Mouse (Mus musculus) bone marrow macrophage, adult 2 months (primary cell): ENCODE results near the gene Mrnip. TPM values are rescaled to one million over a fixed set of nuclear protein-coding genes. Genes with fewer than 3 reads are reported as not detected.

Experiments used
- H3K27ac ChIP-seq: 2 replicates; pipeline ENCODE4 v1.5.1; 2012; ENCODE audit warnings: low read depth, low read length; ENCODE audit not compliant: insufficient read depth
- H3K4me1 ChIP-seq: 2 replicates; pipeline ENCODE4 v1.6.1; 2012; ENCODE audit warnings: low read length; ENCODE audit not compliant: control insufficient read depth, insufficient read depth
- H3K4me3 ChIP-seq: 2 replicates; pipeline ENCODE4 v1.5.1; 2012; ENCODE audit warnings: mild to moderate bottlenecking, low read length, moderate library complexity; ENCODE audit not compliant: insufficient read depth
- CTCF ChIP-seq: IDR thresholded peaks from 2 replicates; pipeline ENCODE4 v1.5.1; 2012; ENCODE audit warnings: low read depth, mild to moderate bottlenecking, low read length, moderate library complexity
- POLR2A ChIP-seq: IDR thresholded peaks from 2 replicates; pipeline ENCODE4 v1.6.1; 2012; ENCODE audit warnings: mild to moderate bottlenecking, low read depth, low read length, borderline replicate concordance
- polyA plus RNA-seq: library from polyadenylated mRNA; stranded (reverse); fragments of >200 nt; gene quantifications from 2 replicates; pipeline ENCODE4 v1.2.4, GENCODE M21; 2012; ENCODE audit not compliant: missing spikeins, insufficient read depth, insufficient read length

The Mrnip gene
- polyA plus RNA-seq, 1 experiment, result 3.6 TPM

GRCm38 (mm10) chr11:50146121-50146520, 28.1 kb upstream of the Mrnip start:
- peaks cover 10% of the 10 kb centered on the region for H3K4me1 ChIP-seq
- H3K4me3 ChIP-seq, result no peak overlapping the region
- TF ChIP-seq POLR2A, result no peak
- no peak for TF ChIP-seq CTCF
- H3K27ac ChIP-seq, result no peak overlapping the region

- TF ChIP-seq POLR2A, result no peak
- TF ChIP-seq CTCF, result no peak
These were observed 26.8 kb upstream of the Mrnip start for GRCm38 (mm10) chr11:50147267-50147957.

GRCm38 (mm10) chr11:50147958-50148476, 26.2 kb upstream of the Mrnip start:
- no peak for TF ChIP-seq POLR2A
- no peak for TF ChIP-seq CTCF
- Histone ChIP-seq H3K4me3 (no peak overlapping the region), H3K4me1 (peaks cover 10% of the 10 kb centered on the region), H3K27ac (no peak overlapping the region)

More at GRCm38 (mm10) chr11:50147267-50147957, 26.8 kb upstream of the Mrnip start:
- H3K4me1 ChIP-seq, result peaks cover 10% of the 10 kb centered on the region
- H3K27ac ChIP-seq, result no peak overlapping the region
- no peak overlapping the region for H3K4me3 ChIP-seq

- H3K4me1 ChIP-seq, result peaks cover 18% of the 10 kb centered on the region
- H3K4me3 ChIP-seq, result no peak overlapping the region
- peak overlapping the region; percentile 52 for H3K27ac ChIP-seq
- TF ChIP-seq POLR2A (no peak), CTCF (no peak)
These were observed 25.0 kb upstream of the Mrnip start for GRCm38 (mm10) chr11:50149200-50149599.

GRCm38 (mm10) chr11:50149603-50150150, 24.6 kb upstream of the Mrnip start:
- no peak for TF ChIP-seq CTCF
- TF ChIP-seq POLR2A, result no peak
- peak overlapping the region; percentile 52 for H3K27ac ChIP-seq
- H3K4me1 ChIP-seq, result peaks cover 23% of the 10 kb centered on the region
- no peak overlapping the region for H3K4me3 ChIP-seq

GRCm38 (mm10) chr11:50151374-50151773, 22.9 kb upstream of the Mrnip start:
- TF ChIP-seq CTCF (no peak), POLR2A (no peak)
- no peak overlapping the region for H3K27ac ChIP-seq
- H3K4me3 ChIP-seq, result no peak overlapping the region
- H3K4me1 ChIP-seq, result peaks cover 26% of the 10 kb centered on the region

- peaks cover 23% of the 10 kb centered on the region for H3K4me1 ChIP-seq
- 0 out of 2 replicates have a peak overlapping the region, but pooled peaks have one; percentile 5 for H3K27ac ChIP-seq
- no peak for TF ChIP-seq POLR2A
- no peak for TF ChIP-seq CTCF
- no peak overlapping the region for H3K4me3 ChIP-seq
These were observed 20.1 kb upstream of the Mrnip start for GRCm38 (mm10) chr11:50154166-50154565.

- Histone ChIP-seq H3K4me1 (peaks cover 16% of the 10 kb centered on the region), H3K27ac (peak overlapping the region; percentile 5; the same call in 1 of the 2 replicates), H3K4me3 (no peak overlapping the region)
- TF ChIP-seq POLR2A (no peak), CTCF (no peak)
These were observed 19.3 kb upstream of the Mrnip start for GRCm38 (mm10) chr11:50154777-50155520.

- no peak overlapping the region for H3K27ac ChIP-seq
- TF ChIP-seq POLR2A (no peak), CTCF (no peak)
- peaks cover 16% of the 10 kb centered on the region for H3K4me1 ChIP-seq
- H3K4me3 ChIP-seq, result no peak overlapping the region
These were observed 18.5 kb upstream of the Mrnip start for GRCm38 (mm10) chr11:50155785-50156184.
